ENCODE assay signal across 21 mouse cellular contexts in the genomic region with DNA sequence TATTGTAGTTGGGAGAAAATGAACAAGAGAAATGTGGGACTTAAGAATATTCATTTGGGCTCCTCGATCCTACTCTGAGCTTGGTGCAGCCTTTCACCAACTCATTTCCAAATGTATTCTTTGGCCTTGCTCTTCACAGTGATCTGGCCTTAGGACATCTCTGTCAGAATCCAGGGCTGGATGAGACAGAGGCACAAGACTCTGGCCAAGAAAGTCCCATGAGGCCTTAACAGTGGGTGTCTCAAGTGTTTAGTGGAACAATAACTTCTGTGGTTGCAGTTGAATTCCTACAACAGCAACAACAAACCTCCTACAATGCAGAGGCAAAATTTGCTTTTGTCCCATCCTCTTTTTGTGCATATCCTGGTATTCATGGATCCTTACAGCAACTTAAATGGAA.
DNase-seq lines count a peak whose midpoint lies in the region; ATAC-seq lines count a peak whose summit lies in the region.
"Had no signal": no experiment of that assay in that cellular context is flagged by ENCODE, and none has a peak within 500 bp of the region (broad histone marks: within the 10 kb centered on the region; RNA-seq: fewer than 3 reads in every experiment).

No protein-coding gene starts in this region.

- H3K4me1 ChIP-seq in heart, embryonic 12.5 days (replicated peaks), result no peaks in the 10 kb centered on the region
- H3K4me1 ChIP-seq: embryonic facial prominence, embryonic 15.5 days; forebrain, embryonic 15.5 days; heart, embryonic 15.5 days; hindbrain, embryonic 12.5 days had no signal

- H3K27me3 ChIP-seq in heart, embryonic 12.5 days (replicated peaks), result no peaks in the 10 kb centered on the region
- H3K27me3 ChIP-seq: CH12.LX; embryonic facial prominence, embryonic 15.5 days; forebrain, embryonic 15.5 days; heart, embryonic 15.5 days; hindbrain, embryonic 12.5 days had no signal

- no peaks in the 10 kb centered on the region for H3K36me3 ChIP-seq in heart, embryonic 12.5 days
- H3K36me3 ChIP-seq: embryonic facial prominence, embryonic 15.5 days; forebrain, embryonic 15.5 days; heart, embryonic 15.5 days; hindbrain, embryonic 12.5 days had no signal

- intact Hi-C loops in gastrocnemius, postnatal 14 days (cut with DNase I; ENCODE audit: low total_unique reads), result no loop called here

- H3K4me2 ChIP-seq in heart, embryonic 12.5 days, result no peak overlapping the region
- H3K4me2 ChIP-seq: embryonic facial prominence, embryonic 15.5 days; forebrain, embryonic 15.5 days; heart, embryonic 15.5 days; hindbrain, embryonic 12.5 days had no signal

- no peaks in the 10 kb centered on the region for H3K9me3 ChIP-seq in heart, embryonic 12.5 days (replicated peaks)
- H3K9me3 ChIP-seq: embryonic facial prominence, embryonic 15.5 days; forebrain, embryonic 15.5 days; heart, embryonic 15.5 days; hindbrain, embryonic 12.5 days had no signal

- H3K9ac ChIP-seq in heart, embryonic 12.5 days, result no peak overlapping the region
- H3K9ac ChIP-seq: embryonic facial prominence, embryonic 15.5 days; forebrain, embryonic 15.5 days; heart, embryonic 15.5 days; hindbrain, embryonic 12.5 days had no signal

- 94% methylated on average over 1 of the region's 1 CpGs for WGBS in heart, embryonic 12.5 days

- H3K27ac ChIP-seq in heart, embryonic 12.5 days (ENCODE audit: poor library complexity, severe bottlenecking), result no peak overlapping the region
- H3K27ac ChIP-seq: embryonic facial prominence, embryonic 15.5 days; forebrain, embryonic 15.5 days; heart, embryonic 15.5 days; hindbrain, embryonic 12.5 days had no signal

- no peak for ATAC-seq in heart, embryonic 12.5 days (ENCODE audit: insufficient number of reproducible peaks, low FRiP score)
- ATAC-seq: forebrain, embryonic 15.5 days; hindbrain, embryonic 16.5 days; inflammation-experienced regulatory T-cells, adult 6 months; intestine, postnatal 0 days had no signal

- no peak overlapping the region for H3K4me3 ChIP-seq in heart, embryonic 12.5 days
- H3K4me3 ChIP-seq: embryonic facial prominence, embryonic 15.5 days; erythroblast, embryonic 14.5 days; forebrain, embryonic 15.5 days; heart, embryonic 15.5 days; hindbrain, embryonic 12.5 days had no signal

- peak; percentile 40 for DNase-seq in gastrocnemius, adult 18-20 months (ENCODE audit: low spot score)
- no peak for DNase-seq in gastrocnemius, postnatal 14 days
- peak; percentile 9 to 35 for DNase-seq in heart, adult 18-20 months
- DNase-seq in 3T3-L1 (ENCODE audit: low read depth, low spot score) (peak; percentile 9), adipocyte (ENCODE audit: low spot score) (peak; percentile 87)
- DNase-seq in spleen, postnatal 14 days (ENCODE audit: low spot score in 2 of 2), result no peak
- DNase-seq in adrenal gland, postnatal 14 days, result no peak
- DNase-seq: adrenal gland, postnatal 25 days; cerebellum, adult 18-20 months; cerebellum, postnatal 10 days; kidney, adult 8-10 months had no signal

Comparison
In these comparisons a context has a peak if more than half of its experiments do, and no peak if none do; other contexts are left out.
1. DNase-seq: peak in gastrocnemius, adult 18-20 months (single experiment), heart, adult 18-20 months (2 of 2), 3T3-L1 (single experiment) and adipocyte (single experiment); none in gastrocnemius, postnatal 14 days (single experiment), spleen, postnatal 14 days (0 of 2) and adrenal gland, postnatal 14 days (single experiment).